Mouse (Mus musculus) kidney, adult 2 months (tissue): ENCODE data around the gene Arhgap40. TPM values are rescaled to one million over a fixed set of nuclear protein-coding genes. Genes with fewer than 3 reads are reported as not detected.

Experiments used
- DNase-seq: peaks from one replicate; pipeline ENCODE4 v3.0.0; 2021
- H3K27ac ChIP-seq: fragments of 200-500 bp; 2 replicates; pipeline ENCODE4 v1.5.1; 2012; ENCODE audit warnings: low read depth, low read length, control low read depth, inconsistent platforms; ENCODE audit not compliant: insufficient read depth
- H3K27me3 ChIP-seq: fragments of 200-500 bp; replicated peaks from 2 replicates; pipeline ENCODE4 v1.6.1; 2012; ENCODE audit warnings: mild to moderate bottlenecking, moderate library complexity, low read length, inconsistent platforms; ENCODE audit not compliant: control insufficient read depth, insufficient read depth
- H3K36me3 ChIP-seq: fragments of 200-500 bp; 2 replicates; pipeline ENCODE4 v1.6.1; 2012; ENCODE audit warnings: mild to moderate bottlenecking, moderate library complexity, low read length, inconsistent platforms; ENCODE audit not compliant: control insufficient read depth, insufficient read depth
- H3K4me1 ChIP-seq: fragments of 200-500 bp; 2 replicates; pipeline ENCODE4 v1.6.1; 2011; ENCODE audit warnings: low read length; ENCODE audit not compliant: control insufficient read depth, insufficient read depth
- H3K4me3 ChIP-seq: fragments of 200-500 bp; 2 replicates; pipeline ENCODE4 v1.5.1; 2011; ENCODE audit warnings: mild to moderate bottlenecking, low read depth, low read length, control low read depth; ENCODE audit not compliant: insufficient read depth
- CTCF ChIP-seq: fragments of 200-500 bp; conservative IDR thresholded peaks from 2 replicates; pipeline ENCODE4 v1.5.1; 2011; ENCODE audit warnings: low read depth, mild to moderate bottlenecking, control low read depth, low read length, moderate library complexity, mixed read lengths; ENCODE audit not compliant: insufficient read depth, insufficient read length
- POLR2A ChIP-seq: fragments of 200-500 bp; IDR thresholded peaks from one replicate; pipeline ENCODE4 v1.6.1; 2011; ENCODE audit warnings: low read depth, low read length, control low read depth
- WGBS: fragments of 180-500 bp; shearing (Covaris S2); methylation state at CpG from one replicate; pipeline ENCODE4 v1.1.7; 2018; 5-methylcytosine and 5-hydroxymethylcytosine counted together
- polyA plus RNA-seq: library from polyadenylated mRNA; depleted of rRNA; stranded (reverse); fragments of >200 nt; gene quantifications from 2 replicates; pipeline ENCODE4 v1.2.3, GENCODE M21; 2012; rRNA removed

The Arhgap40 gene
- polyA plus RNA-seq, 1 experiment, result 0.30 TPM

GRCm38 (mm10) chr2:158591286-158591685 is 78.7 kb downstream of the Arhgap40 start:
- H3K4me1 ChIP-seq, result no peaks in the 10 kb centered on the region
- H3K27ac ChIP-seq, result no peak overlapping the region
- H3K36me3 ChIP-seq, result no peaks in the 10 kb centered on the region
- no peak for DNase-seq
- no peaks in the 10 kb centered on the region for H3K27me3 ChIP-seq
- TF ChIP-seq POLR2A (no peak), CTCF (no peak)
- H3K4me3 ChIP-seq, result no peak overlapping the region
- 26% methylated on average over 5 of the region's 5 CpGs for WGBS

DNA sequence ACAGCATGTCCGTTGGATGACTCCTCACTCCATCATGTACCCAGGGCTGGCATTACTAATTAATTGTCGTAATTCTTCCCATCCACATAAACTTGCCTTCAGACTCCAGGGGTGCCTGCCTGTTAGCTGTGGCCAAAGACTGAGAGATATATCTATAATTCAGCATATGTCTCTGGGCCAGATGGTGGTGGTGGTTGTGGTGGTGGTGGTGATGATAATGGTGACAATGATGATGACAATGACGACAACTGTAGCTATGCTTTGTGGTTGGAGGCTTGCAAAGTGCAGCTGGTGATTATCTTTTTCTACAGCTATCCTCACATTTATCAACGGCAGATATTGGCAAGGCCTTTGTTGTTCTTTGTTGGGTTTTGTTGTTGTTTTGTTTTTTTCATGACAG is 80.8 kb downstream of the Arhgap40 start:
- no peak for DNase-seq
- no peak for TF ChIP-seq CTCF
- TF ChIP-seq POLR2A, result no peak
- Histone ChIP-seq H3K27ac (no peak overlapping the region), H3K36me3 (no peaks in the 10 kb centered on the region), H3K4me3 (no peak overlapping the region), H3K4me1 (no peaks in the 10 kb centered on the region), H3K27me3 (no peaks in the 10 kb centered on the region)
- WGBS, result 74% methylated on average over 4 of the region's 4 CpGs

DNA sequence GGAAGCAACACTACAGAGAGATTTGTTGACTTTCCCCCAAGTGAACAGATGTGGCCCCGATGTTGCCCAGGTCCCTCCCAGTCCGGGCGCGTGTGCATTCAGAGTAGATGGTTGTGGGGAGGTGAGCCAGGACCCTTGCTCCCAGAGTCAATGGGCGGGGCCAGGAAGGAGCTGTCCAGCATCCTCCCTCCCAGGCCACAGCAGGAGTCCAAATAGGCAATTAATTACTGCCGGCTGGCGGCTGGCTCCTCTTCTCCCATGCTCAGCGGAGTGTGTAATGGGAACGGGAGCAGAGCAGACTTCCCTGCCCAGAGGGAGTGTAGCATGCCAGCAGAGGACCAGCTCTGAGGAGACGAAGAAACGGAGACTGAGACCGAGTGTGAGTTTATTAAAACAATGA is 82.5 kb downstream of the Arhgap40 start:
- WGBS, result 2% methylated on average over 12 of the region's 12 CpGs
- H3K27me3 ChIP-seq, result no peaks in the 10 kb centered on the region
- peak; percentile 68 for DNase-seq
- no peaks in the 10 kb centered on the region for H3K36me3 ChIP-seq
- TF ChIP-seq CTCF (no peak), POLR2A (no peak)
- no peak overlapping the region for H3K27ac ChIP-seq
- H3K4me1 ChIP-seq, result no peaks in the 10 kb centered on the region
- H3K4me3 ChIP-seq, result no peak overlapping the region

DNA sequence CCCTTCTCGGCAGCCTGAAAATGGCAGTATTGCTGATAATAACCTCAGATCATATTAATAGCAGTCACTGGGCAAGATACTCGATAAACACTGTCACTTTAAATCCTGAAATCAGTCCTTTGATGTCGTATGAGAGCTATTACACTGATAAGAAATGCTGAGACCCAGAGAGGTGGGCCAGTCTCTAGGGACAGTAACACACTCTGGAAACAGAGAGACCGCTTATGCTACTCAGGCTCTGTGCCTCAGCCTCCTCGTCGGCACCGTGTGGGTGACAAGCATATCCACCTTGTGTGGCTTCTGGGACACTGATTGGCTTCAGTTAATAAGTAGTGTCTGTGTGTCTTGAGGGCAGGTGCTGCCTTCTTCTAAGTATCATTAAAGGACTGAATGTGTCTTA is 83.0 kb downstream of the Arhgap40 start:
- Histone ChIP-seq H3K36me3 (no peaks in the 10 kb centered on the region), H3K27me3 (no peaks in the 10 kb centered on the region), H3K4me1 (no peaks in the 10 kb centered on the region), H3K27ac (no peak overlapping the region), H3K4me3 (no peak overlapping the region)
- 19% methylated on average over 7 of the region's 7 CpGs for WGBS
- DNase-seq, result no peak
- TF ChIP-seq CTCF (no peak), POLR2A (no peak)

- DNase-seq, result no peak
- Histone ChIP-seq H3K4me1 (no peaks in the 10 kb centered on the region), H3K27me3 (no peaks in the 10 kb centered on the region), H3K4me3 (no peak overlapping the region), H3K27ac (no peak overlapping the region), H3K36me3 (no peaks in the 10 kb centered on the region)
- TF ChIP-seq CTCF, result no peak
- TF ChIP-seq POLR2A, result no peak
- WGBS, result 74% methylated on average over 1 of the region's 1 CpGs
Observed at GRCm38 (mm10) chr2:158596803-158597202, 84.2 kb downstream of the Arhgap40 start.

Other genes starting within 250 kb of the Arhgap40 start
- gene Lbp, start 206.3 kb upstream of the Arhgap40 start, polyA plus RNA-seq, result 19.8 and 27.2 TPM in 2 replicates
- gene Snhg11, start 137.2 kb upstream of the Arhgap40 start, polyA plus RNA-seq, result 35.3 and 58.4 TPM in 2 replicates
- 25.6 and 30.6 TPM in 2 replicates for gene Ralgapb, start 102.9 kb upstream of the Arhgap40 start, polyA plus RNA-seq
- 26.8 and 35.2 TPM in 2 replicates for gene Adig, start 10.2 kb upstream of the Arhgap40 start, polyA plus RNA-seq
- not detected in 2 replicates for gene Slc32a1, start 98.0 kb downstream of the Arhgap40 start, polyA plus RNA-seq
- gene Actr5, start 112.1 kb downstream of the Arhgap40 start, polyA plus RNA-seq, result 6.2 and 6.4 TPM in 2 replicates
- gene Ppp1r16b, start 152.6 kb downstream of the Arhgap40 start, polyA plus RNA-seq, result 20.1 and 22.2 TPM in 2 replicates